Mouse (Mus musculus) brain, embryonic 14.5 days (tissue): ENCODE measurements around the gene Gimap7.

Source experiments
- CTCF ChIP-seq: fragments of 200-500 bp; IDR thresholded peaks from 2 replicates; pipeline ENCODE4 v1.5.1; 2012; ENCODE audit warnings: inconsistent platforms, mild to moderate bottlenecking, moderate library complexity, borderline replicate concordance; ENCODE audit not compliant: insufficient read depth, insufficient read length; ENCODE audit errors: extremely low read depth
- POLR2A ChIP-seq: fragments of 200-500 bp; IDR thresholded peaks from 2 replicates; pipeline ENCODE4 v1.6.1; 2012; ENCODE audit warnings: mild to moderate bottlenecking, inconsistent platforms, borderline replicate concordance; ENCODE audit not compliant: poor library complexity, insufficient read depth, insufficient read length, severe bottlenecking; ENCODE audit errors: extremely low read depth

- TF ChIP-seq CTCF = no peak
- TF ChIP-seq POLR2A = no peak
Observed at GRCm38 (mm10) chr6:48684319-48684718, 34.1 kb upstream of the Gimap7 start, which contains the start of gene Gimap4.
